Mouse (Mus musculus) liver, embryonic 14.5 days (tissue): ENCODE measurements around the gene Ccnb2. TPM values are rescaled to one million over a fixed set of nuclear protein-coding genes. Genes with fewer than 3 reads are reported as not detected.

Source experiments
- ATAC-seq: fragments of 200-750 bp; cut with Nextera tagmentation; 2 replicates; pipeline ENCODE4 v1.8.0; 2017; ENCODE audit warnings: moderate number of reproducible peaks, mild to moderate bottlenecking, moderate library complexity; ENCODE audit not compliant: insufficient read depth
- DNase-seq, 3 experiments: peaks; one replicate each; pipeline ENCODE4 v3.0.0-alpha.2; 2012 to 2013; ENCODE audit warnings: low read depth in 3 of 3, low spot score in 3 of 3
- H3K27ac ChIP-seq: fragments of 300-500 bp; sonication (generic); 2 replicates; pipeline ENCODE4 v1.5.1; 2014; ENCODE audit warnings: moderate library complexity, mild to moderate bottlenecking, control low read depth, inconsistent platforms
- H3K27me3 ChIP-seq: fragments of 300-500 bp; sonication (generic); 2 replicates; pipeline ENCODE4 v1.6.1; 2014; ENCODE audit warnings: mild to moderate bottlenecking, low read length, moderate library complexity; ENCODE audit not compliant: control insufficient read depth, insufficient read depth
- H3K36me3 ChIP-seq: fragments of 300-500 bp; sonication (generic); replicated peaks from 2 replicates; pipeline ENCODE4 v1.6.1; 2014; ENCODE audit warnings: low read depth; ENCODE audit not compliant: control insufficient read depth, insufficient read depth
- H3K4me1 ChIP-seq, 2 experiments: fragments of 200-500 bp in 1 of 2; fragments of 300-500 bp in 1 of 2; sonication (generic) in 1 of 2; replicated peaks; 2 replicates each; pipeline ENCODE4 v1.6.1; 2012 to 2014; ENCODE audit warnings: antibody characterized with exemption in 1 of 2, inconsistent platforms in 1 of 2, low read length in 1 of 2; ENCODE audit not compliant: control insufficient read depth in 2 of 2, insufficient read depth in 2 of 2
- H3K4me2 ChIP-seq: fragments of 300-500 bp; sonication (generic); 2 replicates; pipeline ENCODE4 v1.6.1; 2014; ENCODE audit warnings: low read depth, mild to moderate bottlenecking, control low read depth, moderate library complexity
- H3K4me3 ChIP-seq, 2 experiments: fragments of 200-500 bp in 1 of 2; fragments of 300-500 bp in 1 of 2; sonication (generic) in 1 of 2; 2 replicates each; pipeline ENCODE4 v1.5.1; 2012 to 2014; ENCODE audit warnings: low read depth in 2 of 2, low read length in 2 of 2, mild to moderate bottlenecking in 2 of 2, control low read depth in 1 of 2, inconsistent platforms in 1 of 2, moderate library complexity in 1 of 2; ENCODE audit not compliant: insufficient read depth in 1 of 2
- H3K9ac ChIP-seq: fragments of 300-500 bp; sonication (generic); replicated peaks from 2 replicates; pipeline ENCODE4 v1.6.1; 2014; ENCODE audit warnings: mild to moderate bottlenecking, control low read depth, moderate library complexity
- H3K9me3 ChIP-seq: fragments of 300-500 bp; sonication (generic); 2 replicates; pipeline ENCODE4 v1.6.1; 2016; ENCODE audit warnings: low read length, mixed read lengths; ENCODE audit not compliant: control insufficient read depth
- CTCF ChIP-seq: IDR thresholded peaks from 2 replicates; pipeline ENCODE4 v1.5.1; 2016; ENCODE audit warnings: antibody characterized with exemption, low read depth, control low read depth
- EP300 ChIP-seq: IDR thresholded peaks from 2 replicates; pipeline ENCODE4 v1.6.1; 2016; ENCODE audit warnings: antibody characterized with exemption, low read depth
- WGBS: fragments of 180-500 bp; shearing (Covaris S2); extraction: QIAGEN DNeasy Blood & Tissue Kit; methylation state at CpG from one replicate; pipeline ENCODE4 v1.1.7; 2014; ENCODE audit not compliant: insufficient replicate concordance; 5-methylcytosine and 5-hydroxymethylcytosine counted together
- polyA plus RNA-seq, 2 experiments: library from polyadenylated mRNA; depleted of rRNA in 1 of 2; stranded (reverse) in 1 of 2; unstranded in 1 of 2; fragments of >200 nt; fragmentation: Nextera tagmentation in 1 of 2; extraction: Ambion mirVana in 1 of 2; gene quantifications; 2 replicates each; pipeline versions ENCODE4 v1.2.1 to v1.2.3; 2012 to 2014

Gene Ccnb2
- polyA plus RNA-seq, 2 experiments: 116 to 233 TPM

- no peak overlapping the region for H3K4me2 ChIP-seq
- no peaks in the 10 kb centered on the region for H3K9me3 ChIP-seq
- no peak overlapping the region for H3K27ac ChIP-seq
- no peaks in the 10 kb centered on the region; a peak in 1 of 4 replicates for H3K4me1 ChIP-seq
- DNase-seq: no peak
- H3K9ac ChIP-seq: no peak overlapping the region
- H3K36me3 ChIP-seq: no peaks in the 10 kb centered on the region
- no peak overlapping the region for H3K4me3 ChIP-seq
- no peak for ATAC-seq
- H3K27me3 ChIP-seq: no peaks in the 10 kb centered on the region
- TF ChIP-seq EP300 (no peak), CTCF (peak; percentile 53)
- WGBS: 17% methylated on average over 6 of the region's 6 CpGs
Measured at GRCm38 (mm10) chr9:70392563-70392907, 28.8 kb downstream of the Ccnb2 start.

- Histone ChIP-seq H3K4me3 (no peak overlapping the region), H3K27me3 (no peaks in the 10 kb centered on the region), H3K4me1 (no peaks in the 10 kb centered on the region; a peak in 1 of 4 replicates), H3K9me3 (no peaks in the 10 kb centered on the region), H3K36me3 (no peaks in the 10 kb centered on the region), H3K27ac (no peak overlapping the region), H3K4me2 (no peak overlapping the region), H3K9ac (no peak overlapping the region)
- ATAC-seq: no peak
- no peak for DNase-seq
- TF ChIP-seq EP300 (no peak), CTCF (no peak)
- WGBS: 41% methylated on average over 12 of the region's 12 CpGs
Measured at GRCm38 (mm10) chr9:70391660-70392562, 29.4 kb downstream of the Ccnb2 start.

GRCm38 (mm10) chr9:70391042-70391441 is 30.3 kb downstream of the Ccnb2 start:
- TF ChIP-seq EP300 (0 out of 2 replicates have a peak, but pooled peaks have one; percentile 7), CTCF (no peak)
- Histone ChIP-seq H3K9me3 (no peaks in the 10 kb centered on the region), H3K27me3 (no peaks in the 10 kb centered on the region), H3K27ac (no peak overlapping the region), H3K4me1 (no peaks in the 10 kb centered on the region; a peak in 1 of 4 replicates), H3K9ac (no peak overlapping the region), H3K36me3 (no peaks in the 10 kb centered on the region), H3K4me3 (no peak overlapping the region), H3K4me2 (no peak overlapping the region)
- DNase-seq (no peak), ATAC-seq (no peak)
- 53% methylated on average over 5 of the region's 5 CpGs for WGBS

GRCm38 (mm10) chr9:70389548-70389947 is 31.8 kb downstream of the Ccnb2 start:
- Histone ChIP-seq H3K27ac (no peak overlapping the region), H3K4me3 (no peak overlapping the region), H3K4me1 (peaks cover 9 to 13% of the 10 kb centered on the region in 2 experiments), H3K4me2 (no peak overlapping the region), H3K36me3 (no peaks in the 10 kb centered on the region), H3K9me3 (no peaks in the 10 kb centered on the region), H3K27me3 (no peaks in the 10 kb centered on the region), H3K9ac (no peak overlapping the region)
- DNase-seq (no peak), ATAC-seq (no peak)
- TF ChIP-seq CTCF: no peak
- no peak for TF ChIP-seq EP300
- whole genome bisulfite sequencing: 62% methylated on average over 3 of the region's 3 CpGs

GRCm38 (mm10) chr9:70387410-70388119 is 33.8 kb downstream of the Ccnb2 start:
- Histone ChIP-seq H3K27ac (no peak overlapping the region), H3K9me3 (no peaks in the 10 kb centered on the region), H3K4me1 (peaks cover 9 to 16% of the 10 kb centered on the region in 2 experiments), H3K36me3 (no peaks in the 10 kb centered on the region), H3K4me2 (no peak overlapping the region), H3K9ac (no peak overlapping the region), H3K27me3 (no peaks in the 10 kb centered on the region), H3K4me3 (no peak overlapping the region)
- no peak for DNase-seq
- TF ChIP-seq EP300: no peak
- TF ChIP-seq CTCF: no peak
- 72% methylated on average over 4 of the region's 4 CpGs for WGBS
- ATAC-seq: no peak
